Mouse (Mus musculus) heart, postnatal 36 days (tissue): ENCODE results near the gene Smc1a. TPM values are rescaled to one million over a fixed set of nuclear protein-coding genes. Genes with fewer than 3 reads are reported as not detected.
"Not testable (repeated sequence)": the region's sequence is repeated elsewhere in the genome, so short reads cannot be mapped to it uniquely, and the experiment has no call there.

Experiments
- DNase-seq, 2 experiments: peaks; one replicate each; pipeline ENCODE4 v3.0.0; 2021 to 2022
- intact Hi-C: fragments of 180-260 bp; cut with DNase I; formaldehyde crosslinking; loops from one replicate; pipeline ENCODE4 v1.15.1; 2025
- total RNA-seq, 2 experiments: library from RNA; stranded (reverse); gene quantifications; 2 replicates each; pipeline ENCODE4 v1.2.3; 2021

Smc1a gene
- 10 to 100 TPM; 27.2 to 28.7 TPM for total RNA-seq

DNA sequence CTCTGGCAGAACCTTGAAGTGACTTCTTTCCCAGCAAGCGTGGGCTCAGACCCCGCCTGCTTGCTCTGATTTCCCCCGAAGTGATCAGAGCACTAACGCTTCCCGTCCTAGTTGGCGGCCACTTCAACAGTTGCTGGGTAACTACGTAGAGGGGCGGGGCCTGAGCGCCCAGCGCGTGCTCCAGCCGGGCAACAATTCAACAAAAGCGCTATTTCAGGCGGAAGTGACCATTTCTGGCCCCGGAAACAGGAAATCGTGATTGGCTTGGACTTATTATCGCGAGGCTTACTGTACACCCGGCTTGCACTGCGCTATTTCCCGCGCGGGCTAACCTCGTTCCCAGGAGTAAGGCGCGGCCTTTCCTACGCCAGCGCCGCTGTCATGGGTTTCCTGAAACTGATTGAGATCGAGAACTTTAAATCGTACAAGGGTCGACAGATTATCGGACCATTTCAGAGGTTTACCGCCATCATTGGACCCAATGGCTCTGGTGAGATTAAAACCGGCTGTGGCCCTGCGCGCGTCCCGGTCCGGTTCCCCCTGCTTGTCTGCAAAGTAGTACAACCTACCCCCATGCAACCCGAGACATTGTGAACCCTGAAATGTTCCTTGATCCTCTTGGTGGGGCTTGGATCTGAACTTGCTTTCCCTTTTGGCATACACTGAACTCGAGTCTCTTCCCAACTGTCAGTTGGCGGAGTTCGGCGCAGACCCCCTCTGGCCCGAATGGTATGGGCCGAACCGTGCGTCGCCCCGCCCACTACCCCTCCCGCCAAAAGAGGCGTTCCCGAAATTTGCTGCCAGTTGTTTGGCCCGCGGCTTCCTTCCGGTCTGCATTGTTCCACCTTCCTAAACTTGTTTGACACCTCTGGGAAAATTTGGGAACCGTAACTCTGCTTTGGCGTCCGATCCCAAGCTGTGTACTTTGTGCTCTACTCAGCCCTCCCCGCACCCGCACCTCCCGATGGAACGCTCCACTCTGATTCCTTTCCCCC, at the start of gene Smc1a, which contains the start of gene Ribc1:
TSS of gene Smc1a (plus strand) at position 278 of the 995 bp plus-strand sequence.
TSS of gene Ribc1 (minus strand) at position 145 of the 995 bp plus-strand sequence.
- DNase-seq, result peak; percentile 88 to 89
- intact Hi-C loops, result loop anchor here (2.0 to 10.0 kb wide), 7 partner anchors 14 to 492 kb away; partner anchors contain the start of genes Huwe1, Iqsec2, Kantr and Kdm5c

GRCm38 (mm10) chrX:151999006-151999710, 17.1 kb upstream of the Smc1a start:
- no peak for DNase-seq
- intact Hi-C loops, result no loop called here

- no peak for DNase-seq
- intact Hi-C loops, result no loop called here
Observed at GRCm38 (mm10) chrX:152001182-152001684, 15.0 kb upstream of the Smc1a start.

DNA sequence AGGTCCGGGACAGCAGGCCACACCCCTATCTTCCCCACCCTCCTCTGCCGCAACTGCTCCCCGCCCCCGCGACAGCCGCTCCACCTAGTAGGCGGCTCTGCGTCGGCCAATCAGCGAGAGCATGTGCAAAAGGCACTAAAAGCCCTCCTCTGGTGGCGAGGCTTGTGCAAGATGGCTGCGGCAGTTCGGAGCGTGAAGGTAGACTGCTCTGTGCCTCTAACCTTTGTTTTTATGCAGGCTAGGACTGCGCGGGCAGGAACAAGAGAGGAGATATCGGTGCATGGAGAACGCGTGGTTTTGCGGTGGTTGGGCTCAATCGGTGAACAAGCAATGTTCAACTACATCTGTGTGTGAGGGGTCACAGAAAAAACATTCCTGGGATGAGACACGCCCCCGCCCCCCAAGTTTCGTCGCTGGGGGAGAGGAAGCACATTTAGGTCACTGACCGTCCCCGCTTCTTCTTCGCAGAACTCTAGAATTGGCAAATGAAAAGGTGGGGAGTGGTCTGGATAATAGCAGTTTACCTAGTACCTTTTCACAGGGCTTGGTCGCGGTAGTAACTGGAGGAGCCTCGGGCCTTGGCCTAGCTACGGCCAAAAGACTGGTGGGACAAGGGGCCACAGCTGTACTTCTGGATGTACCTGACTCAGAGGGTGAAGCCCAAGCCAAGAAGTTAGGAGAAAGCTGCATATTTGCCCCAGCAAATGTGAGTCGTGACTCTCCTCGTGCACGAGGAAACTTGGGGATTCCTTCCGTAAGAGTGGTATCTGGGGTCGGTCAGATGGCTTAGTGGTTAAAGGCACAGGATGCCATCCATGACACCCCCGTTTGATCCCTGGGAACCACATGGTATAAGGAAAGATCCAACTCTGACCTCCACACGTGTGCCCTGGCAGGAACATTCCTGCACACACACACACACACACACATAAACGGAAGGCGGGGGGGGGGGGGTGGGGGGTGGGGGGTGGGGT, 14.2 kb upstream of the Smc1a start, which contains the start of gene Hsd17b10:
TSS of gene Hsd17b10 (plus strand) at position 109 of the 974 bp plus-strand sequence.
- intact Hi-C loops, result loop anchor here (2.0 kb wide), 1 partner anchor 15 kb away; the partner anchor contains the start of genes Ribc1 and Smc1a

GRCm38 (mm10) chrX:152002865-152003264, 13.4 kb upstream of the Smc1a start:
- intact Hi-C loops, result loop anchor here (2.0 kb wide), 1 partner anchor 14 kb away; the partner anchor contains the start of genes Ribc1 and Smc1a
- DNase-seq, result no peak

More for the DNA sequence above, 14.2 kb upstream of the Smc1a start, which contains the start of gene Hsd17b10:
- peak; percentile 75 to 77 for DNase-seq

DNA sequence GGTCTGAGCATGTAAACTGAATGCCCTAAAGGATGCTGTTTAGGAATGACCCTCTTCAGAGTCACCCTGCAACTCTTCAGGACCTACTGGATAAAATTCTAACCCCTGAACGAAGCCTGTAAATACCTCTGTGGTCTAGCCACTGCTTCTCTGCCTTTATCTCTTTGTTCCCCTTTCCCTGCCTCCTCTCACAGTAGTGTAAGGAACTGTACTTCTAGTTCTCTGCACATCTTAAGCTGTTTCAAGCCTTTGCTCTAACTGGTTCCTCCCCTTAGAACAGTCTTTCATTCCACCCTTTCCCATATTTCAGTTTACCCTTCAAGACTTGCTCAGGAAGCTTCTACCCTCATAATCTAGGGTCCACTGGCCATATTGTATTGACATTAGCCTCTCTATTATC, 8.4 kb upstream of the Smc1a start:
- DNase-seq, result no peak
- intact Hi-C loops, result no loop called here

GRCm38 (mm10) chrX:152015752-152016150, 477 bp upstream of the Smc1a start:
- intact Hi-C loops, result loop anchor here (2.0 to 10.0 kb wide), 7 partner anchors 13 to 491 kb away; partner anchors contain the start of genes Huwe1, Iqsec2, Kantr and Kdm5c
- DNase-seq, result no peak

DNA sequence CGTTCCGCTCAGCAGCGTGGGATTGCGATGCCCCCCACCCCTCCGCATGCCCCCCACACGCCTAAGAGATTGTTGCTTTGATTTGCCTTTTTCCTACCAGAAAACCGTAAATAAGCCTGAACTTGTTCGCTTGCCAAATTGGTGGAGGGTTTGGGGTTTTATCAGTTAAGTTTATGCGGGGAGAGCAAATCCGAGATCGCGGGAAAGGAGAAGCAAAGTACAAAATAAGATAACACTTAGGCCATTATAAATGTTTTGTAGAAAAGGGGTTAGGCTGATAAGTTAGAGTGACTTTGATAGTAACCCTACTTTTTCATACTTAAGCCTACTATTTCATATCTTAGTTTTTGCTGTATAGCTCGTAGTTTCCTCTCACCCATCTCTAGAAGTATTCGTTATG, 958 bp downstream of the Smc1a start:
- no peak for DNase-seq
- intact Hi-C loops, result loop anchor here (2.0 to 10.0 kb wide), 7 partner anchors 14 to 492 kb away; partner anchors contain the start of genes Huwe1, Iqsec2, Kantr and Kdm5c

- DNase-seq, result no peak
- intact Hi-C loops, result loop anchor here (5.0 to 10.0 kb wide), 6 partner anchors 126 to 494 kb away; partner anchors contain the start of genes Huwe1, Iqsec2, Kantr and Kdm5c
Observed at GRCm38 (mm10) chrX:152019294-152019693, 3.1 kb downstream of the Smc1a start.

- intact Hi-C loops, result no loop called here
- DNase-seq, result no peak
Observed at GRCm38 (mm10) chrX:152039865-152040264, 23.6 kb downstream of the Smc1a start.

DNA sequence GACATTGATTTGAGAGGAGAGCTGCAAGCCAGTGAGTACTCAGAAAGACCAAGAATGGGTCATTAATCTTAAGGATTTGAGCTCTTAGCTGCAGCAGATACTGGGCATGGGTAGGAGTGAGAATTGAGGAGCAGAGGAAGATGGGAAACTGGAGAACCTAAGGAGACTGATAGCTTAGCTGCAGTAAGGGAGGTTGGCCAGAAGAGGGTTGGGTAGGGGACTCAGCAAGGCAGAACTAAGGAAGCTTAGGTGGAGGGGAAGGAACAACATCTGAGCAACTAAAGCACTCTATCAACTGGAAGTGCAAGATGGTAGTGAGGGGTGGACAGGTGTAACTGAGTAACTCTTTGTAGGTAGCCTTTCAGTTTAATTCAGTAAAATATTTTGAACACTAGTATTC, 31.0 kb downstream of the Smc1a start:
- intact Hi-C loops, result no loop called here
- DNase-seq, result no peak

GRCm38 (mm10) chrX:152052546-152052945, 36.3 kb downstream of the Smc1a start:
- no peak for DNase-seq
- intact Hi-C loops, result no loop called here

- intact Hi-C loops, result no loop called here
- DNase-seq, result no peak
Observed at GRCm38 (mm10) chrX:152054094-152054493, 37.9 kb downstream of the Smc1a start.

GRCm38 (mm10) chrX:152065674-152066073, 49.4 kb downstream of the Smc1a start:
- no peak for DNase-seq
- intact Hi-C loops, result no loop called here

DNA sequence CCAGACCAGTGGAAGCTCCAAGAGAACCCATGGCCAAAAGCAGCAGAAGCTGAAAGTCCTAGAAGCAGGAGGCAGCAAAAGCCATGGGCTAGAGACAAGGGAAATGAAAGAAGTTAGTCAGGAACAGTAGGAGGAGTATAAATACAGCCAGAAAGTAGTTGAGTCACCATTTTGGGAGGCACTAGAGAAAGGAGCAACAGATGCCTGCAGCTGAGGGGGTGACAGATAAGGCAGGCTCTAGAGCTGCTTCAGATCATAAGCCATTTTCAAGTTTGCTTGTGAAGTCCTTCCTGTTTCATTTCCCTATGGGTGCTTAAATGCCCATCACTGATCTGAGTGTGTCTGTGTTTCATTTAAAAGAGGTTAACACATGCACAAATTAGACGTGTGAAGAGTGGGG, 51.6 kb downstream of the Smc1a start:
- intact Hi-C loops, result no loop called here
- no peak for DNase-seq

- DNase-seq, intact Hi-C loops: not testable (repeated sequence)
Observed at GRCm38 (mm10) chrX:152089832-152090614, 73.8 kb downstream of the Smc1a start.

DNA sequence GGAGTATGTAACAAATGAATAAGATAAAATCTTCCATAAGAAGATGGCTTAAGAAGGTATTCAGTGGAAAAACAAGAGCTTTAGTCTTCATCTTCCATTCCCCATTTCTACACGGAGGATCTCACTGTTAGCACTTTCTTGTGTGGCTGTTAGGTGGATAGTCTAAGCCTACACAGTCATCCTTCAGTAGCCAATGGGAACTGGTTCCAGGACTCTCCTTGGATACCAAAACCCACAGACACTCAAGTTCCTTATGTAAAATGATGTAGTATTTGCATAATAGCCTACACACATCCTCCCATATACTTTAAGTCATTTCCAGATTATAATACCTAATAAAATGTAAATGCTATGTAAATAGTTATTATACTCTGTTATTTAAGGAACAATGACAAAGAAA, 81.3 kb downstream of the Smc1a start:
- intact Hi-C loops, result no loop called here
- DNase-seq, result no peak
